Mouse (Mus musculus) brain, embryonic 14.5 days (tissue): ENCODE measurements around the gene Coq8b. TPM values are rescaled to one million over a fixed set of nuclear protein-coding genes. Genes with fewer than 3 reads are reported as not detected.

ENCODE experiments used
- DNase-seq: peaks from one replicate; pipeline ENCODE4 v3.0.0-alpha.2; 2011; ENCODE audit warnings: low read depth
- CTCF ChIP-seq: fragments of 200-500 bp; IDR thresholded peaks from 2 replicates; pipeline ENCODE4 v1.5.1; 2012; ENCODE audit warnings: inconsistent platforms, mild to moderate bottlenecking, moderate library complexity, borderline replicate concordance; ENCODE audit not compliant: insufficient read depth, insufficient read length; ENCODE audit errors: extremely low read depth
- POLR2A ChIP-seq: fragments of 200-500 bp; IDR thresholded peaks from 2 replicates; pipeline ENCODE4 v1.6.1; 2012; ENCODE audit warnings: mild to moderate bottlenecking, inconsistent platforms, borderline replicate concordance; ENCODE audit not compliant: poor library complexity, insufficient read depth, insufficient read length, severe bottlenecking; ENCODE audit errors: extremely low read depth
- polyA plus RNA-seq: library from polyadenylated mRNA; depleted of rRNA; stranded (reverse); fragments of >200 nt; gene quantifications from 2 replicates; pipeline ENCODE4 v1.2.3, GENCODE M21; 2012

Gene Coq8b
- polyA plus RNA-seq, 1 experiment = 42.6 TPM

GRCm38 (mm10) chr7:27212626-27213025, 20.2 kb upstream of the Coq8b start:
- no peak for DNase-seq
- TF ChIP-seq POLR2A (no peak), CTCF (no peak)

GRCm38 (mm10) chr7:27218586-27218985, 14.2 kb upstream of the Coq8b start:
- DNase-seq = no peak
- TF ChIP-seq POLR2A (no peak), CTCF (no peak)

- TF ChIP-seq POLR2A (no peak), CTCF (no peak)
These were observed 12.9 kb upstream of the Coq8b start for GRCm38 (mm10) chr7:27219937-27220336.

GRCm38 (mm10) chr7:27221939-27222338, 10.9 kb upstream of the Coq8b start:
- no peak for TF ChIP-seq POLR2A
- no peak for TF ChIP-seq CTCF
- no peak for DNase-seq

More at GRCm38 (mm10) chr7:27219937-27220336, 12.9 kb upstream of the Coq8b start:
- DNase-seq = no peak

- TF ChIP-seq CTCF (no peak), POLR2A (no peak)
- DNase-seq = no peak
These were observed 10.3 kb upstream of the Coq8b start for GRCm38 (mm10) chr7:27222538-27222937.

- TF ChIP-seq CTCF = no peak
- TF ChIP-seq POLR2A = no peak
- no peak for DNase-seq
These were observed 7.8 kb upstream of the Coq8b start for GRCm38 (mm10) chr7:27224877-27225575.

- DNase-seq = no peak
- TF ChIP-seq CTCF (no peak), POLR2A (no peak)
These were observed 5.5 kb upstream of the Coq8b start for GRCm38 (mm10) chr7:27227276-27227675.

- peak; percentile 19 for DNase-seq
These were observed 5.1 kb upstream of the Coq8b start for GRCm38 (mm10) chr7:27227676-27228075.

GRCm38 (mm10) chr7:27228281-27228821, 4.5 kb upstream of the Coq8b start, which contains the start of gene Itpkc:
Itpkc (minus strand) TSS chr7:27228661.
- TF ChIP-seq POLR2A = peak; percentile 37; the same call in 1 of the 2 replicates
- no peak for TF ChIP-seq CTCF
- DNase-seq = peak; percentile 97

More at GRCm38 (mm10) chr7:27227676-27228075, 5.1 kb upstream of the Coq8b start:
- TF ChIP-seq CTCF (no peak), POLR2A (no peak)

- TF ChIP-seq POLR2A (no peak), CTCF (no peak)
- no peak for DNase-seq
These were observed 4.0 kb upstream of the Coq8b start for GRCm38 (mm10) chr7:27228865-27229264.

GRCm38 (mm10) chr7:27230781-27231180, 2.0 kb upstream of the Coq8b start:
- DNase-seq = no peak
- TF ChIP-seq POLR2A = no peak
- TF ChIP-seq CTCF = peak; percentile 19; the same call in 1 of the 2 replicates
